14 mouse cellular contexts compared by ENCODE assay signal in genomic region chr12:54154771-54155170, GRCm38 (mm10).
"Had no signal": no experiment of that assay in that cellular context is flagged by ENCODE, and none has a peak within 500 bp of the region (broad histone marks: within the 10 kb centered on the region; RNA-seq: fewer than 3 reads in every experiment).

No protein-coding gene starts in this region.

- H3K4me3 ChIP-seq: midbrain, embryonic 10.5 days; midbrain, embryonic 12.5 days; midbrain, embryonic 15.5 days; neural tube, embryonic 12.5 days; stomach, embryonic 15.5 days had no signal

- DNase-seq: lung, adult 18-20 months; lung, embryonic 14.5 days; lung, postnatal 10 days; lung, postnatal 4 days; right cerebral cortex, postnatal 14 days; thymus, adult 2 months; thymus, postnatal 25 days; thymus, postnatal 4 days had no signal

- H3K27ac ChIP-seq: midbrain, embryonic 10.5 days; midbrain, embryonic 12.5 days; midbrain, embryonic 15.5 days; neural tube, embryonic 12.5 days; stomach, embryonic 15.5 days; stomach, postnatal 0 days had no signal

- H3K36me3 ChIP-seq: midbrain, embryonic 10.5 days; midbrain, embryonic 12.5 days; midbrain, embryonic 15.5 days; neural tube, embryonic 12.5 days; stomach, embryonic 15.5 days had no signal

- H3K4me1 ChIP-seq: midbrain, embryonic 10.5 days; midbrain, embryonic 12.5 days; midbrain, embryonic 15.5 days; neural tube, embryonic 12.5 days; stomach, embryonic 15.5 days had no signal

- ATAC-seq: midbrain, embryonic 15.5 days had no signal

- H3K9ac ChIP-seq: lung, embryonic 14.5 days; midbrain, embryonic 12.5 days; midbrain, embryonic 15.5 days; neural tube, embryonic 12.5 days; stomach, embryonic 15.5 days had no signal

- H3K27me3 ChIP-seq: midbrain, embryonic 12.5 days; midbrain, embryonic 15.5 days; neural tube, embryonic 12.5 days; stomach, embryonic 15.5 days had no signal

- H3K9me3 ChIP-seq: midbrain, embryonic 10.5 days; midbrain, embryonic 15.5 days; stomach, embryonic 15.5 days had no signal

- H3K4me2 ChIP-seq: lung, embryonic 14.5 days; midbrain, embryonic 12.5 days; midbrain, embryonic 15.5 days; neural tube, embryonic 12.5 days; stomach, embryonic 15.5 days had no signal
